In the genomic region with DNA sequence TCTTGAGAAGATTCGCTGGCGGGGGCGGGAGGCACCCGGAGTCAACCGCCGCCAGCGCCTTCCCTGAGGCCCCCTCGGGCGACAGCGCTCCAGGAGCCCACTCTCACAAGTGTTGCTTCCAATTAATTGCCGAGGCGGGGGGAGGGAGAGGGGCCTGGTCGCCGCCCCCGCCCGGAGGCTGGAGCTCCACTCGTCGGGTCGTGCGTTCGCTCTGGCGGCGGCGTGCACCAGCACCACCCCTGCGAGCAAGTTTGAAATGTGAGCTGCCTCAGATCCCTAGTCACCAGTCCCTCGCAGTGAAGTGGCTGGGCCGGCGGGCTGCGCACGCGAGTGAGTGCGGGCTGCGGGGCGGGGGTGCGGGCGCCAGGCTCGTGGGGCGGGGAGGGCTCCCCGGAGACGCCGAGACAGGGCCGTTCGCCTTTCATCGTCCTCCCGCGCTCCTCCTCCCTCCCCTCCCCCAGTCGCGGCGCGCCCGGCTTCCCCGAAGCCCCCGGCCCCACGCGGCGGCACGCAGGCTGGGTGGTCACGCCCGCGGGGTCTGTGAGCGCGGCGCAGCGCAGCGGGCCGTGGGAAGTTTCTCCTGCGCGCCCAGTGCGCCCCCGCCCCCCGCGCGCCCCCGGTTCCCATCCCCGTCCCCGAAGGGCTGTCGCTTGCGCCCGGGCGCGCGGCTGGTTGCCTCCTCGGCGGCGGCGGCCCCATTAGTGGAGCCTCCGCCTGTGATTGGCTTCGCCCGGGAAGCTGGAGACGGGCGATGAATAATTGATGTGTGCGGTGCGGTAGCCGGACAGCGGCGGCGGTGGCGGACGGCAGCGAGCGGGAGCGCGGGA, we compare ENCODE assay signal across 7 mouse cellular contexts.
DNase-seq lines count a peak whose midpoint lies in the region; ATAC-seq and TF ChIP-seq lines count a peak whose summit lies in the region.

No protein-coding gene starts in this region.

- WGBS in heart, embryonic 12.5 days = under 1% methylated on average over 95 of the region's 103 CpGs
- WGBS in macrophage (ENCODE audit: missing documents) = 2% methylated on average over 45 of the region's 103 CpGs
- WGBS in small intestine, adult 2 months = 1% methylated on average over 102 of the region's 103 CpGs

- H3K27me3 ChIP-seq in heart, embryonic 12.5 days (replicated peaks) = no peaks in the 10 kb centered on the region
- H3K27me3 ChIP-seq in small intestine, adult 2 months (ENCODE audit: control insufficient read depth, insufficient read depth, low read length) = no peaks in the 10 kb centered on the region

- peak overlapping the region; percentile 93 for H3K9ac ChIP-seq in heart, embryonic 12.5 days

- peaks cover 70% of the 10 kb centered on the region for H3K79me2 ChIP-seq in macrophage (ENCODE audit: inconsistent target)

- H3K4me3 ChIP-seq in cortical plate, adult 2 months (ENCODE audit: insufficient read depth, low read length) = peak overlapping the region; percentile 56
- peak overlapping the region; percentile 77 for H3K4me3 ChIP-seq in heart, embryonic 12.5 days
- no peak overlapping the region; the same call in 1 of the 2 replicates for H3K4me3 ChIP-seq in macrophage (ENCODE audit: inconsistent target)
- H3K4me3 ChIP-seq in small intestine, adult 2 months (ENCODE audit: low read depth, low read length) = peak overlapping the region; percentile 64

- H3K4me1 ChIP-seq in cortical plate, adult 2 months (ENCODE audit: control insufficient read depth, insufficient read depth, low read length) = peaks cover 12% of the 10 kb centered on the region
- peaks cover 84% of the 10 kb centered on the region for H3K4me1 ChIP-seq in heart, embryonic 12.5 days (replicated peaks)
- peaks cover 20% of the 10 kb centered on the region for H3K4me1 ChIP-seq in small intestine, adult 2 months (ENCODE audit: control insufficient read depth, insufficient read depth, insufficient read length, low read length)

- H3K4me2 ChIP-seq in heart, embryonic 12.5 days = peak overlapping the region; percentile 90

- H3K27ac ChIP-seq in cortical plate, adult 2 months (ENCODE audit: insufficient read depth, low read length) = peak overlapping the region; percentile 80
- peak overlapping the region; percentile 96 for H3K27ac ChIP-seq in heart, embryonic 12.5 days (ENCODE audit: poor library complexity, severe bottlenecking)
- H3K27ac ChIP-seq in macrophage = 0 out of 2 replicates have a peak overlapping the region, but pooled peaks have one; percentile 32
- H3K27ac ChIP-seq in small intestine, adult 2 months (ENCODE audit: insufficient read depth, low read depth, low read length) = 0 out of 2 replicates have a peak overlapping the region, but pooled peaks have one; percentile 6

- no peak for TF ChIP-seq POLR2A in cortical plate, adult 2 months (IDR thresholded peaks at IDR 0.05; ENCODE audit: extremely low read depth, insufficient read depth, low read length)
- TF ChIP-seq POLR2A in small intestine, adult 2 months (IDR thresholded peaks at IDR 0.05; ENCODE audit: low read depth, low read length) = no peak

- DNase-seq in urinary bladder, postnatal 25 days (ENCODE audit: low spot score) = peak; percentile 33
- DNase-seq in urinary bladder, adult 18-20 months (ENCODE audit: low spot score in 2 of 2) = no peak
- peak; percentile 49 to 55 for DNase-seq in layer of hippocampus, postnatal 14 days (ENCODE audit: low spot score in 2 of 2)

- H3K36me3 ChIP-seq in heart, embryonic 12.5 days = no peaks in the 10 kb centered on the region; the same call in 1 of the 2 replicates
- H3K36me3 ChIP-seq in macrophage (ENCODE audit: inconsistent target) = peaks cover 3% of the 10 kb centered on the region; the same call in 1 of the 2 replicates
- H3K36me3 ChIP-seq in small intestine, adult 2 months (ENCODE audit: control insufficient read depth, insufficient read depth, low read length) = no peaks in the 10 kb centered on the region

- H3K9me3 ChIP-seq in heart, embryonic 12.5 days (replicated peaks) = no peaks in the 10 kb centered on the region

- no peak for TF ChIP-seq CTCF in cortical plate, adult 2 months (IDR thresholded peaks at IDR 0.05; ENCODE audit: extremely low read depth, insufficient read depth, low read length)
- no peak for TF ChIP-seq CTCF in small intestine, adult 2 months (IDR thresholded peaks at IDR 0.05; ENCODE audit: extremely low read depth, insufficient read length, insufficient replicate concordance, low read depth, low read length)

- peak; percentile 46 for ATAC-seq in heart, embryonic 12.5 days (ENCODE audit: insufficient number of reproducible peaks, low FRiP score)

Comparison
In these comparisons a context has a peak if more than half of its experiments do, and no peak if none do; other contexts are left out.
1. DNase-seq: peak in urinary bladder, postnatal 25 days (single experiment) and layer of hippocampus, postnatal 14 days (2 of 2); none in urinary bladder, adult 18-20 months (0 of 2).
2. H3K27ac ChIP-seq: peak in every context shown above with its lines; median percentile 96 in heart, embryonic 12.5 days; 80 in cortical plate, adult 2 months; 32 in macrophage; 6 in small intestine, adult 2 months.